Mouse (Mus musculus) ovary, postnatal 14 days (tissue): ENCODE data around the gene Utp14a.
"Not testable (repeated sequence)": the region's sequence is repeated elsewhere in the genome, so short reads cannot be mapped to it uniquely, and the experiment has no call there.

Experiments
- DNase-seq: peaks from one replicate; pipeline ENCODE4 v3.0.0; 2022; ENCODE audit warnings: low spot score

Utp14a gene

GRCm38 (mm10) chrX:48256468-48257007 is at the start of gene Utp14a:
TSS of gene Utp14a (plus strand) at chrX:48256862.
- peak; percentile 90 for DNase-seq

DNA sequence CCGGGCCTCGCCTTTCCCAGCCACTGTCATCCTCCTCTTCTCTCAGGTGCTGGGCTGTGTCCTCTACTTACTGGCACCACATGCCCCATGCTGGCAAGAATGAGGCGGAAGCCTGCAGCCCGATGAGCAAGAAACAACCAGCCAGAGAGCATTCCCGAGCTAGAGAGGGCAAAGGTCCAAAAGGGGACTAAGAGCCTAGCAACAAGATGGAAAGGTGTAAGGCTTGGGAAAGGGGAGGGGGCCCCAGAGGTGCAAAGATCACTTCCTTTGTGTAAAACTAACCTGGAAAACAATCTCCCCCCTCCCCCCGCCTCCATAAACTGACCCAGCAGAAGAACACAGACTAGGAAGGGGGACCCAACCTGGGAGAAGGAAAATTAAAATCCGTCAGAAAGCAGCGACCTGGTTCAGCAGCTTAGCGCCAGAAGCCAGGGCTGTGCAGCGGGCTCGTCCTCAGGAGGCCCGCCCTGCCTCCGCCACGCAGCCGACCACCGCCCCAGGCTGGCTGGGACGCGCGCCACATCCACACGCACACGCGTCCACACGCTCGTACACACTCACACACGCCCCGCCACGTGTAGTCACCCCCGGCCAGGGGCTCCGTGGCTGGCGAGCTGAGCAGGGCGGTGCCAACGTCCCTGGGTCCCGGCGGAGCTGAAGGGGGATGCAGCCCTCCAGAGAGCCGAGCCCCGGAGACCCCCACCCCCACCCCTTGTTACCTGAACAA is 48.7 kb upstream of the Utp14a start:
- peak; percentile 1 for DNase-seq

GRCm38 (mm10) chrX:48208519-48209185 is 48.0 kb upstream of the Utp14a start, which contains the start of gene Zdhhc9:
TSS of gene Zdhhc9 (minus strand) at chrX:48208878.
- peak; percentile 80 for DNase-seq

- not testable (repeated sequence) for DNase-seq
These were observed 46.9 kb upstream of the Utp14a start for GRCm38 (mm10) chrX:48209746-48210145.

GRCm38 (mm10) chrX:48219468-48219867 is 37.2 kb upstream of the Utp14a start:
- DNase-seq = no peak

GRCm38 (mm10) chrX:48222706-48223105 is 34.0 kb upstream of the Utp14a start:
- DNase-seq = no peak

- DNase-seq = no peak
These were observed 30.4 kb upstream of the Utp14a start for GRCm38 (mm10) chrX:48226225-48226624.

DNA sequence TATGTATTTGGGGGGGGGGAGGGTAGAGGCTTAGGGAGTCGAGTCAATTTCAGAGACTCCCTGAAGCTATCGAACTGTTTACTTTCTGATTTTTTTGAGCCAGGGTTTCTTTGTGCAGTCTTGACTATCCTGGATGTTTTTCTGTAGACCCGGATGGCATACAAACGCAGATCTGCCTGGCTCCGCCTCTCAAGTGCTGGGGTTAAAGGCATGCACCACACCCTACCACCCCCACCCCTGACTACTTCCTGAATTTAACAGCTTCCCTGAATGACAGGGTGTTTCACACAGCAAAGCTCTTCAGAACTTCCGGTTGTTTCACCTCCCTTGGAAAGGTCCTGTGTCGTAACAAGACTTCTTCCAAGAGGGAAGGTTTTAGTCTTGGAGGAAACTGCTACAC is 22.2 kb upstream of the Utp14a start:
- DNase-seq = no peak

- DNase-seq = no peak
These were observed 733 bp upstream of the Utp14a start for GRCm38 (mm10) chrX:48255830-48256428.

GRCm38 (mm10) chrX:48257011-48257410 is 349 bp downstream of the Utp14a start:
- no peak for DNase-seq

- DNase-seq = no peak
These were observed 15.0 kb downstream of the Utp14a start for GRCm38 (mm10) chrX:48271671-48272070.

- no peak for DNase-seq
These were observed 18.0 kb downstream of the Utp14a start for GRCm38 (mm10) chrX:48274634-48275033.

GRCm38 (mm10) chrX:48278103-48278502 is 21.4 kb downstream of the Utp14a start:
- DNase-seq = peak; percentile 39

GRCm38 (mm10) chrX:48284386-48285005 is 27.8 kb downstream of the Utp14a start:
- no peak for DNase-seq

DNA sequence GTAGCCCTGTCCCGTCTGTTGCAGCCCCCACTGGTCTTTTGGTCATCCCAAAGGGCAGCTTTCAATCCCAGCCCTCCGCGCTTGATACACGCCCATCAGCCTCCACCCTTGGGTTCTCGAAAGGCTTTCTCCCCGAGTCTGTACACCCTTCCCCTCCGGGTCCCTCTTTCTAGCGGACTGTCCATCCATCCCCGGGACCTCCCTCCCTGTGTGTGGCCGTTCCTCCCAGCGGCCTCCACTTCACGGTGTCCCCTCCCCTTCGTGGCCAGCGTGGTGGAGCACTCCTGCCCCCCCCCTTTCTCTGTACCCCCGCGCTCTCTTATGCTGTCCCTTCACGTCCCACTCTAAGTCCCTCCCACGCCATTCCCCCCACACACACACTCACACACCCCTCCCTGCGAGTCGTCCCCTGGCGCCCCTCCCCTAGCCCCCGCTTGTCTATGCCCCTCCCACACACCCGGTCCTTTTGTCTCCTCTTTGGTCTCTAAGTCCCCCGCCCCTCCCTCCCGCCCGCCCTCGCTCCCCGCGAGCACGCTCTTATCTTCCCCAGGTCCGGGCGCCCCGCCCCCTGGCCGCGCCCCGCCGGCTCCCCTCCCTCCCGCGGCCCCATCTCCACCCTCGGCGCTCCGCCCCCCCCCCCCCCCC is 28.5 kb downstream of the Utp14a start:
- DNase-seq = peak; percentile 46

- DNase-seq = peak; percentile 42
These were observed 29.0 kb downstream of the Utp14a start for GRCm38 (mm10) chrX:48285651-48286021.

GRCm38 (mm10) chrX:48286488-48286887 is 29.8 kb downstream of the Utp14a start:
- no peak for DNase-seq

DNA sequence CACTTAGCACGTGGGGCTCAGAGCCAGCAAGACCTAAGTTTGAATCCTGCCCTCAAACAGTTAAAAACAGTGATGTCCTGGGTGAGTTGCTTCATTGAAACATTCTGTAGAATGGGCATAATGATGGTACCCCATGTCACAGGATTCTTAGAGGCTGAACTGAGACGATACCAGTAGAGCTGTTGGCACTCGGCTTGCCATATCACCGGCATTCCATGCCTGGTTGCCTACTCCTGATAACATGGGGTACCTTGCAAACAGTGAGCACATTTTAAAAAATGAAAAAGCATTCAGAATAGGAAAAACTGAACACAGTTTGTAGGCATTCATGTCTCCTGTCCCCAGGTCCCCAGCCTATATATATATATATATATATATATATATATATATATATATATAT is 31.3 kb downstream of the Utp14a start:
- DNase-seq = no peak

GRCm38 (mm10) chrX:48291413-48291812 is 34.8 kb downstream of the Utp14a start:
- no peak for DNase-seq

DNA sequence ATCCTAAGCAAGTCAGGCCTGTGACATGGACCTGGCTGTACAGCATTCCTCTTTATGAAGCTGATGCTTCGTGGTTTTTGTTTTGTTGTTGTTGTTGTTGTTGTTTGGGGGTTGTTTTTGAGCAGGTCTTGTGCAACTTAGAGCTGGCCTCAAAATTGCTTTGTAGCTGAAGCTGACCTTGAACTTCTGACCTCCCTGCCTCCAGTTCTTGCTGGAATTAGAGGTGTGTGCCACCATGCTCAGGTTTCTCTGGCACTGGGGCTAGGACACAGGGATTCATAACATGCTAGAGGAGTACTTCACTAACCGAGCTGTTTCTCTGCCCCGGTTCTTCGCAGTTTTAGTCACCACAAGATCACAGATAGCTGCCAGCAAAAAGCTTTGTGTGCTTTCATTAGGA is 48.7 kb downstream of the Utp14a start:
- DNase-seq = no peak

DNA sequence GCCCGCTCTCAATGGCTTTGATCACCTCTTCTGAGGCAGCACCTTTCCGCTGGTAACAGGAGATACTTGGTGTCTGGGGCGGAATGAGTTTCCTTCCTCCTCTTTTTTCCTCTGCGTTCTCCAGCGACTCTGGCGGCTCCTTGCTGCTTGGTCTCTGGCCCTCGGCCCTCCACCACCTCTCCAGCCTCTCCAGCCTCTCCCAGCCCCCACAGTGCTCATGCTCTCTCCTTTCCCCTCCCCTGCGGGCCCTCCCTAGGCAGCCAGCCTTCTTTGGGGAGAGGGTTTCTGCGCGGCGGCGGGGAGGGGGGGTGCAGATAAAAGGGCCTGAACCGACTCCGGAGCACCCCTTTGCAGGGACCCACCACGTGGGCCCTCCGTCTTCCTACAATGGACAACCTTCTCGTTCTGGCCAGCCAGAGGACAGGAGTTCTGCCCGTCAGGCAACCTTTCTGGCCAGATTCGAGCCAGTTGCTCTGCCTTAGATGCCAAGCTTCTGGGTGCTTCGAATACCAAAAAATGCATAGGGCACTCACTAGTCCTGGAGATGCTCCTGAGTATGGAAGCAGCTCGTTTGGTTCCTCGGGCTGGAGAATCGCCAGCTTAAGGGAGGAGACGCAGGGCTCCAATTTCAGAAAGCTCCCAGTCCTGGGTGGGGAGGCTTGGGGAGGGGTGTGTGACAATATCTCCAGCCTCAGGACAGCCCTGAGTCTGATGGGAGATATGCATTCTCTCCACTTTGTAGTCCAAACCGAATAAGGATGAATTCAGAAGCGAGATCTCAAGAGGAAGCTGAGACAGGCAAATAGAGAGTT is 54.2 kb downstream of the Utp14a start:
- no peak for DNase-seq
